Mouse (Mus musculus): ENCODE data around the gene Col4a2. TPM values are rescaled to one million over a fixed set of nuclear protein-coding genes. Genes with fewer than 3 reads are reported as not detected.

Col4a2 gene
- polyA plus RNA-seq, 3 experiments from 2014 or later, result not detected

GRCm38 (mm10) chr8:11297141-11297838, 15.3 kb upstream of the Col4a2 start:
- ATAC-seq, result no peak

- no peak for ATAC-seq
These were observed 13.9 kb upstream of the Col4a2 start for GRCm38 (mm10) chr8:11298531-11299316.

GRCm38 (mm10) chr8:11299317-11299602, 13.3 kb upstream of the Col4a2 start:
- ATAC-seq, result no peak

DNA sequence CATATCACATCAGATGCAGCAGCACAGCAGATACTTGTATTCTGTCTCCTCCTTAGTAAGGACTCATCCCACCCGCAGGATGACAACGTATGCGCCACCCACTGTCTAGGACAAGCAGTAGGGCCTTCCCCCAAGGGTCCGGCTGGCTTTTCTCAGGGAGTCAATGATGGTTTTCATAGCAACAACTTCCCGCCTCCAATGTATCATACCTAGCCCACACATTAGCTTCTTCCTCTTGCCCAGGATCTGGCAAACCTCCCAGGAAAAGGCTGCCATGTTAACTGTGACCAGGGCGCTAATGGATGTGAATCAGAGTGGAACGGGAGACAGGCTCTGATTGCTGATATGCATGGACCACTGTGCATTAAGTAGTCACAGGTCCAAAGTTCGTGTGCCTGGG, 12.2 kb upstream of the Col4a2 start:
- no peak for ATAC-seq

GRCm38 (mm10) chr8:11304027-11304601, 8.5 kb upstream of the Col4a2 start:
- no peak for ATAC-seq

- no peak for ATAC-seq
These were observed 7.1 kb upstream of the Col4a2 start for GRCm38 (mm10) chr8:11305539-11305938.

DNA sequence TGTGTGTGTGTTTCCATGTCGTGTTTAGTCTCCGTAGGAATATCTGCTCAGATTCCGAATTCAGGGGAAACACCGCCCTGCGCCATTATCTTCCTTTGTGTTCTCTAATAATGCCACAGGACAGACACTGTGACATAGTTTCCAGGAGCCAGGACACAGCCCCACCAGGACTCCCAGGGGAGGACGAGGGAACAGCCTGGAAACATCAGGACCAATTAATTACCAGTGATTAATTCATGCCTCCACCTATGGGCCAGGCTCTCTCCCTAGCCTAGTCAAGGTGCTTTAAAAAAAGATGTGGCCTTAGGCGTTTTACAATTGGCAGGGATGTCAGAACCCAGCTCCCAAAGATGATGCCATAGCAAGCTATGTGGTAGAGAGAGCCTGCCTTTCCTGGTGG, 5.2 kb upstream of the Col4a2 start:
- no peak for ATAC-seq

DNA sequence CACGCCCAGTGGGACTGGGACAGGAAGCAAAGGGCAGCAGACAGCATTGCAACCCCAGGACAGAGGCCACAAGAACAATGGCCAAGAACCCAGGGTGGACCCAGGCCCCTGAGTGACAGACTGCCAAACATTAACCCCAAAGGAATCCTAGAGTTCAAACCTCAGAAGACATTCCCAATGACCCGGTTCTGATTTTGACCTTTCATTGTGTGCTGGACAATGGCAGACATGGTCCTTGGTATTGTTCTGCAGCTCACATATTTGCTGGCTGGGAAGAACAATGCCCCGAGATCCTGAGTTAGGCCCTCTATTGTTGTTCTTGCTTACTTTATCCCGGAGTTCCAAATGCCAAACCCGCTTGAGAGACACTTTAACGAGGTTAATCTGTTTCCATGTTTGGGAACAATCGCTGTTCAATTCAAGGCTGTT, 4.0 kb upstream of the Col4a2 start:
- no peak for ATAC-seq

DNA sequence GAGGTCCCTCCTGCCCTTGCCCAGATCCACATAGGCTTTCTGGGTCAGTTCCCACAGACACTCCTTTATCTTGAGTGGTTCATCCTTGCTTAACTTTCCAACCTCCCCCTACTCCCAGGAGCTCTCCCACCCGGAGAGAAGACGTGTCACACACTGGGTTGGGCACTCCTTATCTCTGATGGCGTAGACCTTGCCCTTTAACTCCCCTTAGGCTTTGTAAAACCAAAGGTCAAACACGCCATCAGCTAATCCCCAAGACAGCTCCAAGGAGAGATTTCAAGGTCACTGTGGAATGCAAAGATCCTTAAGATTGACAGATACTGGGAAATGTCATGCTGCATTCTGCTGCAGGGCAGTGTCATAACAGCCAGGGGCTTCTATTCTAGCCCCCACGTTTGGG, 3.4 kb upstream of the Col4a2 start:
- no peak for ATAC-seq

GRCm38 (mm10) chr8:11310049-11310448, 2.6 kb upstream of the Col4a2 start:
- ATAC-seq, result no peak

DNA sequence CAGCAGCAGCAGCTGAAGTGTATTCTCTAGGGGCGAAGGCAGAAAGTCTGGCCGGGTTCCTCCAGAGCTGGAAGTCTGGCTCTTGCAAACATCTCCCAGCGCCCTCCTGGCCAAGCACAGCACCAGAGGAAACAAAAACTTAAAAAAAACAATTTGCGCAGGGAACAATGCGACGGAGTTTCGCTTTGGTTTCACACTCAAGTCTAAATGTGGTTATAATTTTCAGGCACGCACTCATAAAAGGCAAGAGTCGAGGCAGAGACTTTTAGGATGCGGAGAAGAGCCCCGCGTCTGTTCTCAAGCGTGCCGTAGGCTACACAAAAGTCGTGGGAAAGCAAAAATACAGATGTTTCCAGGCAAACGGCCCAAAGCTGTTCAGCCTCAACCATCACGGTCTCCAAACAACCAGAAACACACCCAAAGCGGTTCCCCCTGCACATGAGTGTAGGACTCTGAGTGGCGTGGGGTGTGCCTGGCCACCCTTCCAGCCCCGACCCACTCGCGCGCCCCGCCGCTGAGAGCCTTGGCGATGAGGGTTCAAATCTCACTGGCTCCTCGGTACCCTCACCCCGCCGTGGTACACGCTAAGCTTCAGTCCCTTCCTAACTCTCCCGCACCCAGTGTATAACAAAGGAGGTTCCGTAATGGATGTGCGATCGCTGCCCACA, 790 bp upstream of the Col4a2 start:
- ATAC-seq, result no peak

- no peak for ATAC-seq
These were observed 839 bp downstream of the Col4a2 start for GRCm38 (mm10) chr8:11313176-11314111.

DNA sequence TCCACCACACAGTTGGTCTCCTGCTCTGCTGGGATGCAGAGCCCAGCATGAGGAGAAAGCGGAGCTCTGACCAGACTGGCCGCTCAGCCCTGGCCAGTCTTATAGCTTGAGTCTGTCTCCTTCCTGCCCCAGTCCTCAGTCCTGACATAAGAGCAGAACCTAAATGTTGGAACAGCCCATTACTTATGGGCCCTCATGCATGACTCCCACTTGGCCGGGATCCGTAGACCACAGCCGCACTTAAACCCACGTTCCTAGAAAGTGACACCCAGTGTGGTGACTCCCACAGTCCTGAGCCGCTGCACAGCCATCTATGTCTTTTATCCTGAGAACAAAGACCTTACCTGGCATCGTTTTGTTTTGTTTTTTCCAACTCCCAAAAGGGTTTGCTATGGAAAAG, 2.0 kb downstream of the Col4a2 start:
- ATAC-seq, result no peak

GRCm38 (mm10) chr8:11315179-11315943, 2.8 kb downstream of the Col4a2 start:
- no peak for ATAC-seq

DNA sequence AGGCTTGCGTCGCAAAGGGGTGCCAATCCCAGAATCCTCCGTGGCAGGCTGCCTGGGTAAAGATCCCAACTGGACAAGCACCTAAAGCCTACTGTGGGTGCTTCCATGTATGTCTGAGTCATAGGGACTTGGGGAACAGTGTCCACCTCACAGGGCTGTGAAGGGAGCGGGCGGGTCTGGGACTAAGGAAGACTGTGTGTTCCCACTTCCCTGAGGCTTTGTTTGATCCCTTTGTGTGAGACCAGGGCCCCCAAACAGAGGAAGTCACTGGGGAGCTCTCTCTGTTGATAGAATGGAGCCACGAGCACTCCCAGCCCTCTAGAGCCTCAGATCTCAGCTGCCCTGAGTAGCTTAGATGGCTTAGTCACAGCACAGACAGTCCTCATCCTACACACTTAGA, 3.5 kb downstream of the Col4a2 start:
- no peak for ATAC-seq

DNA sequence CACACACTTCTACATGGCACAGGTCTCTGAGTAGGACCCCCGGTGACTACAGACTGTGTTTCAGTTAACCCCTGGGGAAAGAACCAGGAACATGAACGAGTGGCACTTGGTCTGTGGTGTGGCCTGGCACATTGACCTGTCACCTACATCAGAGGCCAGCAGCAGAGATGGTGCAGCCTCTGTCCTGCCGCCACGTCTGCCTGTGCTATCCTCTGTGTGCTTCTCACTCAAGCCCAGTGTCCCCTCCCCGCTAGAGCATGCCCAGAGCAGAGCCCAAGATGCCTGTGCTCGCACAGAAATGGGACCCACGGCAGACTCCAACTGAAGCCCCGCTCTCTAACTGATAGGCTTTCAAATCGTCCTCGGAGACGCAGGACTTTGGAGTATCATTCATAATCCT, 6.8 kb downstream of the Col4a2 start:
- ATAC-seq, result no peak

- no peak for ATAC-seq
These were observed 9.2 kb downstream of the Col4a2 start for GRCm38 (mm10) chr8:11321841-11322240.

DNA sequence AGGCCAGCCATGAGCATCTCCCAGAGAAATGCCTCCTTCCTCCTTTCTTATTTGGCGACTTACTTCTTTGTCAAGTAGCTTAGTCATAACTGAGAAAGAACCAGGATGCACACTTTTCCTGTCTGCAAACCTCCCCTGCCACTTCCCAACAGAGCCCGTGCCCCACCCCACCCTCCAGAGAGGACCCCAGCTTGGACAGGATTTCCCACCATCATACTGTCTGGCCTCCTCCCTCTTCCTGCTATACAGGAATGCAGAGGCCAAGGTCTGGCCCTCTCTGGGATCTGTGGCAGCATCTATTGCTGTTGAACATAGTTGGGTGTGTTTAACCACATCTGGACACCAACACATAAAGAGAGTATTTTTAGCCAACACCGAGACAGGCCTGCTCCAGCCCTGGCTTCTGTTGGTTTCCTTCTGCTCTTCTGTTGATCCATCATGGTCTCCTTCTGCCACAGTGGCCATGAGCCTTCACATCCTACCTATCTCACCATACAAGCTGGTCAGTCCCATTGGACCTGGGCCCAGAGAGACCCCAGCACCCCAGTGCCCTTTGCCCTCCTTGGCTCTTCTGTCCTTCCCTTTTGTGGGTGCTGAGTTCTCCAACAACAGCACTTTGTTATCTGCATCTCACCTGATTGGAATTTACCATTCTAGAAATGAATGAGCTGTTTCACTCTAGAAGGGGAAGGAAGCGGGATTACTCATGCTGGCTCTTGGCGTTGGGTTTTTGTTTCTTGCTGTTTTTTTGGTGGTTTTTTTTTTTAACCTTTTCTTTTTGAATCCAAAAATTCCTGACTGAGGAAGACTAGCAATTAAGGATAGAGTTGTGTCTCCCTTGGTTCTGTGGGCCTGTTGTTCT, 10.3 kb downstream of the Col4a2 start:
- ATAC-seq, result no peak

GRCm38 (mm10) chr8:11323681-11324080, 11.1 kb downstream of the Col4a2 start:
- ATAC-seq, result no peak

- no peak for ATAC-seq
These were observed 12.3 kb downstream of the Col4a2 start for GRCm38 (mm10) chr8:11324801-11325395.

Data from inflammation-experienced regulatory T-cells, adult 6 months (primary cell).